Mouse (Mus musculus) kidney, embryonic 14.5 days (tissue): ENCODE results near the gene Tpo. TPM values are rescaled to one million over a fixed set of nuclear protein-coding genes. Genes with fewer than 3 reads are reported as not detected.
A peak's percentile ranks its signal among the peaks of the same experiment; 100 is the strongest.

Experiments used
- ATAC-seq: fragments of 200-750 bp; cut with Nextera tagmentation; 2 replicates; pipeline ENCODE4 v1.8.0; 2017; ENCODE audit warnings: moderate number of reproducible peaks, mild to moderate bottlenecking, moderate TSS enrichment, moderate library complexity; ENCODE audit not compliant: low FRiP score, low TSS enrichment
- H3K27ac ChIP-seq: fragments of 300-500 bp; sonication (generic); 2 replicates; pipeline ENCODE4 v1.5.1; 2014; ENCODE audit warnings: low read depth, mild to moderate bottlenecking, low read length, moderate library complexity, mixed read lengths
- H3K27me3 ChIP-seq: fragments of 300-500 bp; sonication (generic); 2 replicates; pipeline ENCODE4 v1.6.1; 2014; ENCODE audit warnings: mild to moderate bottlenecking, low read length; ENCODE audit not compliant: control insufficient read depth, insufficient read depth
- H3K36me3 ChIP-seq: fragments of 300-500 bp; sonication (generic); 2 replicates; pipeline ENCODE4 v1.6.1; 2014; ENCODE audit warnings: low read length, mixed read lengths; ENCODE audit not compliant: control insufficient read depth, insufficient read depth
- H3K4me1 ChIP-seq: fragments of 300-500 bp; sonication (generic); 2 replicates; pipeline ENCODE4 v1.6.1; 2014; ENCODE audit warnings: low read length, mixed read lengths; ENCODE audit not compliant: control insufficient read depth, insufficient read depth
- H3K4me2 ChIP-seq: fragments of 300-500 bp; sonication (generic); replicated peaks from 2 replicates; pipeline ENCODE4 v1.6.1; 2014; ENCODE audit warnings: low read depth, mild to moderate bottlenecking, low read length
- H3K4me3 ChIP-seq: fragments of 300-500 bp; sonication (generic); 2 replicates; pipeline ENCODE4 v1.5.1; 2014; ENCODE audit warnings: mild to moderate bottlenecking, low read length
- H3K9ac ChIP-seq: fragments of 300-500 bp; sonication (generic); 2 replicates; pipeline ENCODE4 v1.6.1; 2014; ENCODE audit warnings: low read depth, mild to moderate bottlenecking, low read length, moderate library complexity
- H3K9me3 ChIP-seq: fragments of 300-500 bp; sonication (generic); 2 replicates; pipeline ENCODE4 v1.6.1; 2016; ENCODE audit warnings: low read length; ENCODE audit not compliant: control insufficient read depth
- WGBS: fragments of 180-500 bp; shearing (Covaris S2); extraction: QIAGEN DNeasy Blood & Tissue Kit; methylation state at CpG from one replicate; pipeline ENCODE4 v1.1.7; 2014; 5-methylcytosine and 5-hydroxymethylcytosine counted together
- polyA plus RNA-seq: library from polyadenylated mRNA; unstranded; fragments of >200 nt; fragmentation: Nextera tagmentation; extraction: Ambion mirVana; gene quantifications from 2 replicates; pipeline ENCODE4 v1.2.1, GENCODE M21; 2014

The Tpo gene
- polyA plus RNA-seq, 1 experiment from 2014 or later, result not detected

- 48% methylated on average over 1 of the region's 1 CpGs for WGBS
- no peak overlapping the region for H3K9ac ChIP-seq
- no peak for ATAC-seq
These were observed 97.0 kb downstream of the Tpo start for GRCm38 (mm10) chr12:30035406-30035805.

GRCm38 (mm10) chr12:30034681-30035080 is 97.7 kb downstream of the Tpo start:
- WGBS, result 79% methylated on average over 5 of the region's 5 CpGs
- H3K36me3 ChIP-seq, result no peaks in the 10 kb centered on the region
- H3K4me1 ChIP-seq, result no peaks in the 10 kb centered on the region
- H3K9me3 ChIP-seq, result no peaks in the 10 kb centered on the region
- no peak overlapping the region for H3K27ac ChIP-seq
- peak; percentile 22; the same call in 1 of the 2 replicates for ATAC-seq
- no peak overlapping the region for H3K9ac ChIP-seq
- H3K27me3 ChIP-seq, result no peaks in the 10 kb centered on the region
- H3K4me3 ChIP-seq, result no peak overlapping the region
- H3K4me2 ChIP-seq, result no peak overlapping the region

More at GRCm38 (mm10) chr12:30035406-30035805, 97.0 kb downstream of the Tpo start:
- Histone ChIP-seq H3K9me3 (no peaks in the 10 kb centered on the region), H3K4me1 (no peaks in the 10 kb centered on the region), H3K36me3 (no peaks in the 10 kb centered on the region), H3K4me3 (no peak overlapping the region), H3K27ac (no peak overlapping the region), H3K27me3 (no peaks in the 10 kb centered on the region), H3K4me2 (no peak overlapping the region)

- no peaks in the 10 kb centered on the region for H3K4me1 ChIP-seq
These were observed 101.9 kb downstream of the Tpo start for GRCm38 (mm10) chr12:30030571-30030970.

GRCm38 (mm10) chr12:30029111-30029510 is 103.3 kb downstream of the Tpo start:
- Histone ChIP-seq H3K9me3 (no peaks in the 10 kb centered on the region), H3K9ac (no peak overlapping the region), H3K27me3 (no peaks in the 10 kb centered on the region), H3K36me3 (no peaks in the 10 kb centered on the region), H3K4me2 (no peak overlapping the region), H3K4me1 (no peaks in the 10 kb centered on the region), H3K4me3 (no peak overlapping the region), H3K27ac (no peak overlapping the region)
- 79% methylated on average over 1 of the region's 1 CpGs for WGBS
- no peak for ATAC-seq

More at GRCm38 (mm10) chr12:30030571-30030970, 101.9 kb downstream of the Tpo start:
- no peaks in the 10 kb centered on the region for H3K9me3 ChIP-seq
- H3K9ac ChIP-seq, result no peak overlapping the region
- H3K36me3 ChIP-seq, result no peaks in the 10 kb centered on the region
- ATAC-seq, result no peak
- WGBS, result 60% methylated on average over 5 of the region's 5 CpGs
- no peak overlapping the region for H3K4me3 ChIP-seq
- no peaks in the 10 kb centered on the region for H3K27me3 ChIP-seq
- H3K4me2 ChIP-seq, result no peak overlapping the region
- H3K27ac ChIP-seq, result no peak overlapping the region

- H3K9me3 ChIP-seq, result no peaks in the 10 kb centered on the region
- no peaks in the 10 kb centered on the region for H3K4me1 ChIP-seq
- no peak overlapping the region for H3K27ac ChIP-seq
- no peak for ATAC-seq
- H3K4me3 ChIP-seq, result no peak overlapping the region
- H3K9ac ChIP-seq, result no peak overlapping the region
- WGBS, result 89% methylated on average over 3 of the region's 3 CpGs
- H3K36me3 ChIP-seq, result no peaks in the 10 kb centered on the region
- no peaks in the 10 kb centered on the region for H3K27me3 ChIP-seq
- no peak overlapping the region for H3K4me2 ChIP-seq
These were observed 104.6 kb downstream of the Tpo start for GRCm38 (mm10) chr12:30027721-30028340.

GRCm38 (mm10) chr12:30024264-30024825 is 108.1 kb downstream of the Tpo start:
- H3K4me1 ChIP-seq, result no peaks in the 10 kb centered on the region
- ATAC-seq, result no peak
- H3K27me3 ChIP-seq, result no peaks in the 10 kb centered on the region
- H3K4me2 ChIP-seq, result no peak overlapping the region
- no peak overlapping the region for H3K4me3 ChIP-seq
- WGBS, result 71% methylated on average over 2 of the region's 2 CpGs
- no peak overlapping the region for H3K9ac ChIP-seq
- peaks cover 2% of the 10 kb centered on the region; the same call in 1 of the 2 replicates for H3K36me3 ChIP-seq
- no peak overlapping the region for H3K27ac ChIP-seq
- H3K9me3 ChIP-seq, result no peaks in the 10 kb centered on the region

- H3K4me1 ChIP-seq, result no peaks in the 10 kb centered on the region
- ATAC-seq, result no peak
- H3K36me3 ChIP-seq, result peaks cover 2% of the 10 kb centered on the region; the same call in 1 of the 2 replicates
- no peak overlapping the region for H3K9ac ChIP-seq
- no peaks in the 10 kb centered on the region for H3K9me3 ChIP-seq
- H3K4me3 ChIP-seq, result no peak overlapping the region
- H3K27ac ChIP-seq, result no peak overlapping the region
- no peaks in the 10 kb centered on the region for H3K27me3 ChIP-seq
- WGBS, result 68% methylated on average over 3 of the region's 3 CpGs
- H3K4me2 ChIP-seq, result no peak overlapping the region
These were observed 108.9 kb downstream of the Tpo start for GRCm38 (mm10) chr12:30023491-30023890.

- no peaks in the 10 kb centered on the region for H3K9me3 ChIP-seq
- H3K9ac ChIP-seq, result no peak overlapping the region
- H3K36me3 ChIP-seq, result peaks cover 29% of the 10 kb centered on the region
- no peak overlapping the region for H3K4me2 ChIP-seq
- H3K4me1 ChIP-seq, result no peaks in the 10 kb centered on the region
- no peak overlapping the region for H3K4me3 ChIP-seq
- no peak for ATAC-seq
- no peaks in the 10 kb centered on the region for H3K27me3 ChIP-seq
- no peak overlapping the region for H3K27ac ChIP-seq
These were observed 112.0 kb downstream of the Tpo start for GRCm38 (mm10) chr12:30020447-30020846.

GRCm38 (mm10) chr12:30017131-30017530 is 115.3 kb downstream of the Tpo start:
- Histone ChIP-seq H3K9ac (no peak overlapping the region), H3K9me3 (no peaks in the 10 kb centered on the region), H3K27ac (no peak overlapping the region), H3K27me3 (no peaks in the 10 kb centered on the region), H3K4me1 (no peaks in the 10 kb centered on the region), H3K4me2 (no peak overlapping the region), H3K4me3 (no peak overlapping the region), H3K36me3 (peaks cover 61% of the 10 kb centered on the region)
- ATAC-seq, result no peak
- 89% methylated on average over 3 of the region's 3 CpGs for WGBS
